Mouse (Mus musculus): ENCODE results near the gene Gas2l2. TPM values are rescaled to one million over a fixed set of nuclear protein-coding genes. Genes with fewer than 3 reads are reported as not detected.

The Gas2l2 gene
- polyA plus RNA-seq (2014; fragmentation: Nextera tagmentation; extraction: Ambion mirVana): 0.12 TPM in 1 of 2 replicates, not detected in the other

- Histone ChIP-seq H3K4me1 (ENCODE audit: control insufficient read depth, insufficient read depth, low read length) (0 out of 2 replicates have a peak, but pooled peaks cover 2% of the 10 kb centered on the region), H3K9me3 (ENCODE audit: control insufficient read depth, low read length) (no peaks in the 10 kb centered on the region), H3K9ac (ENCODE audit: low read length) (no peak within 1 kb of the TSS), H3K27ac (ENCODE audit: low read depth, low read length) (no peak within 1 kb of the TSS), H3K27me3 (ENCODE audit: control insufficient read depth, insufficient read depth, low read length) (no peaks in the 10 kb centered on the region; the same call in 1 of the 2 replicates), H3K4me3 (ENCODE audit: low read depth, low read length) (no peak within 1 kb of the TSS), H3K36me3 (ENCODE audit: control insufficient read depth, insufficient read depth, low read length) (no peaks in the 10 kb centered on the region), H3K4me2 (no peak within 1 kb of the TSS)
- ATAC-seq (ENCODE audit: low FRiP score) (no peak), DNase-seq (ENCODE audit: low spot score, missing footprints) (no peak)
- WGBS: 46% methylated on average over 5 of the region's 5 CpGs
Observed at GRCm38 (mm10) chr11:83429355-83429754, at the start of gene Gas2l2. Gene Gas2l2 (minus strand): TSS chr11:83429455.

- Histone ChIP-seq H3K27ac (ENCODE audit: low read depth, low read length) (peak overlapping the region; percentile 95), H3K27me3 (ENCODE audit: control insufficient read depth, insufficient read depth, low read length) (peaks cover 2% of the 10 kb centered on the region; the same call in 1 of the 2 replicates), H3K9ac (ENCODE audit: low read length) (peak overlapping the region; percentile 97), H3K4me2 (peak overlapping the region; percentile 88), H3K4me1 (ENCODE audit: control insufficient read depth, insufficient read depth, low read length) (peaks cover 13% of the 10 kb centered on the region), H3K9me3 (ENCODE audit: control insufficient read depth, low read length) (no peaks in the 10 kb centered on the region), H3K4me3 (ENCODE audit: low read depth, low read length) (peak overlapping the region; percentile 94), H3K36me3 (ENCODE audit: control insufficient read depth, insufficient read depth, low read length) (no peaks in the 10 kb centered on the region)
- WGBS: under 1% methylated on average over 45 of the region's 52 CpGs
- peak; percentile 90 for ATAC-seq (ENCODE audit: low FRiP score)
- DNase-seq (ENCODE audit: low spot score, missing footprints): no peak
Observed at GRCm38 (mm10) chr11:83473235-83474016, 44.2 kb upstream of the Gas2l2 start.

GRCm38 (mm10) chr11:83472324-83473234, 43.3 kb upstream of the Gas2l2 start, which contains the start of gene Taf15:
Gene Taf15 (plus strand): TSS chr11:83473086.
- ATAC-seq (ENCODE audit: low FRiP score): peak; percentile 99
- Histone ChIP-seq H3K4me2 (peak within 1 kb of the TSS; percentile 88), H3K9me3 (ENCODE audit: control insufficient read depth, low read length) (no peaks in the 10 kb centered on the region), H3K36me3 (ENCODE audit: control insufficient read depth, insufficient read depth, low read length) (no peaks in the 10 kb centered on the region), H3K27ac (ENCODE audit: low read depth, low read length) (peak within 1 kb of the TSS; percentile 95), H3K4me3 (ENCODE audit: low read depth, low read length) (peak within 1 kb of the TSS; percentile 94), H3K4me1 (ENCODE audit: control insufficient read depth, insufficient read depth, low read length) (peaks cover 13% of the 10 kb centered on the region), H3K27me3 (ENCODE audit: control insufficient read depth, insufficient read depth, low read length) (peaks cover 2% of the 10 kb centered on the region; the same call in 1 of the 2 replicates), H3K9ac (ENCODE audit: low read length) (peak within 1 kb of the TSS; percentile 97)
- under 1% methylated on average over 60 of the region's 66 CpGs for WGBS
- DNase-seq (ENCODE audit: low spot score, missing footprints): peak; percentile 100

GRCm38 (mm10) chr11:83471766-83472165, 42.5 kb upstream of the Gas2l2 start:
- WGBS: 97% methylated on average over 2 of the region's 2 CpGs
- Histone ChIP-seq H3K4me2 (peak overlapping the region; percentile 50), H3K9ac (ENCODE audit: low read length) (no peak overlapping the region), H3K4me1 (ENCODE audit: control insufficient read depth, insufficient read depth, low read length) (peaks cover 13% of the 10 kb centered on the region), H3K36me3 (ENCODE audit: control insufficient read depth, insufficient read depth, low read length) (no peaks in the 10 kb centered on the region), H3K27me3 (ENCODE audit: control insufficient read depth, insufficient read depth, low read length) (peaks cover 2% of the 10 kb centered on the region; the same call in 1 of the 2 replicates), H3K4me3 (ENCODE audit: low read depth, low read length) (no peak overlapping the region), H3K9me3 (ENCODE audit: control insufficient read depth, low read length) (no peaks in the 10 kb centered on the region), H3K27ac (ENCODE audit: low read depth, low read length) (no peak overlapping the region)
- ATAC-seq (ENCODE audit: low FRiP score) (no peak), DNase-seq (ENCODE audit: low spot score, missing footprints) (no peak)

- Histone ChIP-seq H3K27ac (ENCODE audit: low read depth, low read length) (no peak overlapping the region), H3K4me1 (ENCODE audit: control insufficient read depth, insufficient read depth, low read length) (peaks cover 3% of the 10 kb centered on the region; the same call in 1 of the 2 replicates), H3K36me3 (ENCODE audit: control insufficient read depth, insufficient read depth, low read length) (no peaks in the 10 kb centered on the region), H3K4me2 (no peak overlapping the region), H3K9ac (ENCODE audit: low read length) (no peak overlapping the region), H3K27me3 (ENCODE audit: control insufficient read depth, insufficient read depth, low read length) (peaks cover 14% of the 10 kb centered on the region), H3K4me3 (ENCODE audit: low read depth, low read length) (no peak overlapping the region), H3K9me3 (ENCODE audit: control insufficient read depth, low read length) (no peaks in the 10 kb centered on the region)
- DNase-seq (ENCODE audit: low spot score, missing footprints): no peak
- no peak for ATAC-seq (ENCODE audit: low FRiP score)
- WGBS: 93% methylated on average over 3 of the region's 3 CpGs
Observed at GRCm38 (mm10) chr11:83468765-83469164, 39.5 kb upstream of the Gas2l2 start.

GRCm38 (mm10) chr11:83467120-83467652, 37.9 kb upstream of the Gas2l2 start:
- WGBS: 72% methylated on average over 11 of the region's 11 CpGs
- no peak for DNase-seq (ENCODE audit: low spot score, missing footprints)
- no peak overlapping the region for H3K27ac ChIP-seq (ENCODE audit: low read depth, low read length)
- H3K4me2 ChIP-seq: no peak overlapping the region
- H3K27me3 ChIP-seq (ENCODE audit: control insufficient read depth, insufficient read depth, low read length): peaks cover 29% of the 10 kb centered on the region
- H3K4me3 ChIP-seq (ENCODE audit: low read depth, low read length): no peak overlapping the region
- ATAC-seq (ENCODE audit: low FRiP score): no peak
- H3K4me1 ChIP-seq (ENCODE audit: control insufficient read depth, insufficient read depth, low read length): peaks cover 5% of the 10 kb centered on the region; the same call in 1 of the 2 replicates
- no peaks in the 10 kb centered on the region for H3K9me3 ChIP-seq (ENCODE audit: control insufficient read depth, low read length)
- H3K9ac ChIP-seq (ENCODE audit: low read length): no peak overlapping the region
- no peaks in the 10 kb centered on the region for H3K36me3 ChIP-seq (ENCODE audit: control insufficient read depth, insufficient read depth, low read length)

- peaks cover 36% of the 10 kb centered on the region for H3K27me3 ChIP-seq (ENCODE audit: control insufficient read depth, insufficient read depth, low read length)
- H3K4me1 ChIP-seq (ENCODE audit: control insufficient read depth, insufficient read depth, low read length): peaks cover 4% of the 10 kb centered on the region; the same call in 1 of the 2 replicates
- no peak overlapping the region for H3K27ac ChIP-seq (ENCODE audit: low read depth, low read length)
- DNase-seq (ENCODE audit: low spot score, missing footprints): no peak
- H3K4me3 ChIP-seq (ENCODE audit: low read depth, low read length): no peak overlapping the region
- no peak overlapping the region for H3K9ac ChIP-seq (ENCODE audit: low read length)
- whole genome bisulfite sequencing: 44% methylated on average over 2 of the region's 2 CpGs
- H3K36me3 ChIP-seq (ENCODE audit: control insufficient read depth, insufficient read depth, low read length): no peaks in the 10 kb centered on the region
- no peak overlapping the region for H3K4me2 ChIP-seq
- ATAC-seq (ENCODE audit: low FRiP score): no peak
- H3K9me3 ChIP-seq (ENCODE audit: control insufficient read depth, low read length): no peaks in the 10 kb centered on the region
Observed at GRCm38 (mm10) chr11:83465976-83466375, 36.7 kb upstream of the Gas2l2 start.

- peak within 1 kb of the TSS; percentile 48 for H3K4me3 ChIP-seq (ENCODE audit: low read depth, low read length)
- WGBS: 0% methylated on average over 41 of the region's 42 CpGs
- no peak within 1 kb of the TSS for H3K27ac ChIP-seq (ENCODE audit: low read depth, low read length)
- H3K36me3 ChIP-seq (ENCODE audit: control insufficient read depth, insufficient read depth, low read length): no peaks in the 10 kb centered on the region
- ATAC-seq (ENCODE audit: low FRiP score) (0 out of 2 replicates have a peak, but pooled peaks have one; percentile 30), DNase-seq (ENCODE audit: low spot score, missing footprints) (peak; percentile 95)
- peaks cover 42% of the 10 kb centered on the region for H3K27me3 ChIP-seq (ENCODE audit: control insufficient read depth, insufficient read depth, low read length)
- H3K9me3 ChIP-seq (ENCODE audit: control insufficient read depth, low read length): no peaks in the 10 kb centered on the region
- peak within 1 kb of the TSS; percentile 52 for H3K9ac ChIP-seq (ENCODE audit: low read length)
- peak within 1 kb of the TSS; percentile 86 for H3K4me2 ChIP-seq
- H3K4me1 ChIP-seq (ENCODE audit: control insufficient read depth, insufficient read depth, low read length): peaks cover 13% of the 10 kb centered on the region
Observed at GRCm38 (mm10) chr11:83462711-83463244, 33.5 kb upstream of the Gas2l2 start, which contains the start of gene Mmp28. Gene Mmp28 (minus strand): TSS chr11:83463071.

Data from midbrain, embryonic 11.5 days (tissue).